Mouse (Mus musculus) bone marrow macrophage, adult 2 months (primary cell): ENCODE results near the gene Cacng2. TPM values are rescaled to one million over a fixed set of nuclear protein-coding genes. Genes with fewer than 3 reads are reported as not detected.
A peak's percentile ranks its signal among the peaks of the same experiment; 100 is the strongest.

Experiments
- H3K27ac ChIP-seq: 2 replicates; pipeline ENCODE4 v1.5.1; 2012; ENCODE audit warnings: low read depth, low read length; ENCODE audit not compliant: insufficient read depth
- H3K4me1 ChIP-seq: 2 replicates; pipeline ENCODE4 v1.6.1; 2012; ENCODE audit warnings: low read length; ENCODE audit not compliant: control insufficient read depth, insufficient read depth
- H3K4me3 ChIP-seq: 2 replicates; pipeline ENCODE4 v1.5.1; 2012; ENCODE audit warnings: mild to moderate bottlenecking, low read length, moderate library complexity; ENCODE audit not compliant: insufficient read depth
- CTCF ChIP-seq: IDR thresholded peaks from 2 replicates; pipeline ENCODE4 v1.5.1; 2012; ENCODE audit warnings: low read depth, mild to moderate bottlenecking, low read length, moderate library complexity
- POLR2A ChIP-seq: IDR thresholded peaks from 2 replicates; pipeline ENCODE4 v1.6.1; 2012; ENCODE audit warnings: mild to moderate bottlenecking, low read depth, low read length, borderline replicate concordance
- polyA plus RNA-seq: library from polyadenylated mRNA; stranded (reverse); fragments of >200 nt; gene quantifications from 2 replicates; pipeline ENCODE4 v1.2.4, GENCODE M21; 2012; ENCODE audit not compliant: missing spikeins, insufficient read depth, insufficient read length

Cacng2 gene
- polyA plus RNA-seq, 1 experiment, result not detected

GRCm38 (mm10) chr15:77960693-77961092, 159.1 kb downstream of the Cacng2 start:
- Histone ChIP-seq H3K4me1 (peaks cover 12% of the 10 kb centered on the region), H3K27ac (no peak overlapping the region), H3K4me3 (no peak overlapping the region)
- no peak for TF ChIP-seq CTCF
- TF ChIP-seq POLR2A, result no peak

DNA sequence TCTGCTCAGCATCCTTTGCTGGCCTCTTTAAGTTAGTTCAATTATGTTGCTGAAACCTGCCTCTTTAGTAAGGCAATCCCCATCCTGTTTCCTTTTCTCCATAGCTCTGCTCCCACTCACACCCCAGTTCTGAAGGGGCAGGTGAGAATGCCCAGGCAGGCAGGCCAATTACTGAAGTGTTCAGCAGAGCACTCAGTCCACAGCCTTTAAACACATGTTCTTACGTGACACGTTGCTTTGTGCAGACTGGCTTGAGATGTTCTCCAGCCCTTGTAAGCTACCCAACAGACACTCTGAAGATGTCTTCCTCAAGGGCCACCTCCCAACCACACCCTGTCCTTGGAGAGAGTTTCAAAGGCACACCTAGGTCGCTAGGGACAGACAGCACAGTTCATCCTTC, 161.8 kb downstream of the Cacng2 start:
- no peak for TF ChIP-seq CTCF
- no peak for TF ChIP-seq POLR2A
- H3K4me1 ChIP-seq, result peaks cover 14% of the 10 kb centered on the region

DNA sequence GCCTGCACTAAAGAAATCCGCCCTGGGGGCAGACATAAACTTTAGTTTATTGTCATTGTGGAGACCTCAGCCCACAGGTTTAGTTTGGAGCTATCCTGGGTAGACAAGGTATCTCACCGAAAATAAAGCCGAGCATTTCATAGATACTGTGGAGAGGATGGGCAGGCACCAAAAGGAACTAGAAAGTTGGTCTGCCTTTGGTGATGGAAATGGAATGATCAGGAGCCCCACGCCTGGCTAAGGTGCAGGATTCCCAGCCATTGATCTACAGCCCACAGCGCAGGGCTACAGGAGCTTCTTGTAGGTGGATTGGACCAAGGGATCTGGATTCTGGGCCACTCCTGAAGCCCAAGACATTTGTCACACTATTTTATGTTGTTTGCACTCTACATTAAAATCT, 162.2 kb downstream of the Cacng2 start:
- peaks cover 14% of the 10 kb centered on the region for H3K4me1 ChIP-seq
- TF ChIP-seq CTCF (no peak), POLR2A (no peak)
- H3K27ac ChIP-seq, result no peak overlapping the region
- H3K4me3 ChIP-seq, result no peak overlapping the region

More for the DNA sequence above, 161.8 kb downstream of the Cacng2 start:
- H3K27ac ChIP-seq, result no peak overlapping the region
- no peak overlapping the region for H3K4me3 ChIP-seq

GRCm38 (mm10) chr15:77956404-77956901, 163.4 kb downstream of the Cacng2 start, which contains the start of gene Foxred2:
Gene Foxred2, minus strand, starts transcription at chr15:77956722.
- Histone ChIP-seq H3K4me1 (peaks cover 14% of the 10 kb centered on the region), H3K4me3 (peak within 1 kb of the TSS; percentile 66), H3K27ac (no peak within 1 kb of the TSS)
- TF ChIP-seq POLR2A (no peak), CTCF (0 out of 2 replicates have a peak, but pooled peaks have one; percentile 4)

DNA sequence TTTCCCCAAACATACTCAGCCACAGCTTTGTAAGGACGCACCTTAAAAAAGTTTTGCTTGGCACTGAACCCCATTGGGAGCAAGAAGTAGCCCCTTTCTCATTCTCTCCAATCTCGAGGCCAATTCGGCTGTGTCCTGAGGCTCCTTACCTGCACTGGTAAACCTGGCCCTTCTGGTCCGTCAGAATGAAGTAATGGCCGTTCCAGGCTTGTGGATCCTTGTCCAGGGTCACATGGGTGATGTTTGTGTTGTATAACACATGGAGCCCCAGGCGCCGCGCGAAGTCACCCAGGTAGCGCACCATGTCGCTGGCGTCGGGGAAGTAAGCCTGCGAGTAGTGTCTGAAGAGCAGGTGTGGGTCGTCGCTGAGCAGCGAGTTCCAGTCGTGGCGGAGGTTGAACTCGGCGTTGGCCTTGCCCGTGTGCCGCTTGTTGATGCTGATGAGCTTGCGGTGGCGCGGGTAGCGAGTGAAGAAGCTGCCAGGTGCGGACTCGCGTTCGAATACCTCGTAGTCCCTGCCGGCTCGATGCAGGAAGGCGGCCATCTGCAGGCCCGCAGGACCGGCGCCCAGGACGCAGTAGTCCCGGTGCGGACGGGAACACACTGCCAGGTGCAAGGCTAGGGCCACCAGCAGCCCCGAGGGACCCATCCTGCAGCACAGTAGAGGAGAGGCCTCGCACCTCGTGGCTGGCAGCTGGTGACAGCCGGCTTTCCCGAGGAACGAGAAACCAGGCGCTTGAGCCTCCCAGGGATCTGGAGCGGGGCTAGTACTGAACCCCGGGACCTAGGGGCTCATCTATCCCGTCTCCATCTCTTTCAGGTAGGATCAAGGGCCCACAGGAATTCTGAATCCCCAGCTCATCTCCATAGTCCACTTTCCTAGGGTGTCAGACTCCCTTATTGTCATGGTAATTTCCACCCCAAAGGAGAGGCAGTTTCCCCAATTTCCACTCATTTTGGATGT, 164.1 kb downstream of the Cacng2 start:
- peak overlapping the region; percentile 66 for H3K4me3 ChIP-seq
- no peak overlapping the region for H3K27ac ChIP-seq
- TF ChIP-seq CTCF (0 out of 2 replicates have a peak, but pooled peaks have one; percentile 7), POLR2A (no peak)
- peaks cover 14% of the 10 kb centered on the region for H3K4me1 ChIP-seq

GRCm38 (mm10) chr15:77954362-77954761, 165.5 kb downstream of the Cacng2 start:
- no peak overlapping the region for H3K27ac ChIP-seq
- TF ChIP-seq CTCF (no peak), POLR2A (no peak)
- peaks cover 14% of the 10 kb centered on the region for H3K4me1 ChIP-seq
- H3K4me3 ChIP-seq, result no peak overlapping the region

DNA sequence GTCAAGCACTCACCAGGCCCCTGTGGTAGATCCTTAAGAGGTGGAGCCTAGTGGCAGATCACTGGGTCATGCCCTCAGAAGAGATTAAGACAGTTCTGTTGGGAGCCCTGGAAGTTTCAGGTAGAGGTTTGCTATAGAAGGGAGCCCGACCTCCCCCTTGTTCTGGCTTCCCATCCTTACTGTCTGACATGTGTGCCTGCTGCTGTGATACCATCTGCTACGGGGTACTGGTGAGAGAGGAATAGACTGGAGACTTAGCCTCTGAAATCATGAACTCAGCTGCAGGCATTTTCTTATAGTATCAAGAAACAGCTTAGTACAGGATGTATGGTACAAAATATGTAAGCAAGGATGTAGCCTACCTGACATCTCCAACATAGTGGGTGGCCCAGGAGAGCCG, 166.9 kb downstream of the Cacng2 start:
- no peak overlapping the region for H3K4me3 ChIP-seq
- H3K4me1 ChIP-seq, result peaks cover 14% of the 10 kb centered on the region
- TF ChIP-seq CTCF (no peak), POLR2A (no peak)
- H3K27ac ChIP-seq, result no peak overlapping the region

DNA sequence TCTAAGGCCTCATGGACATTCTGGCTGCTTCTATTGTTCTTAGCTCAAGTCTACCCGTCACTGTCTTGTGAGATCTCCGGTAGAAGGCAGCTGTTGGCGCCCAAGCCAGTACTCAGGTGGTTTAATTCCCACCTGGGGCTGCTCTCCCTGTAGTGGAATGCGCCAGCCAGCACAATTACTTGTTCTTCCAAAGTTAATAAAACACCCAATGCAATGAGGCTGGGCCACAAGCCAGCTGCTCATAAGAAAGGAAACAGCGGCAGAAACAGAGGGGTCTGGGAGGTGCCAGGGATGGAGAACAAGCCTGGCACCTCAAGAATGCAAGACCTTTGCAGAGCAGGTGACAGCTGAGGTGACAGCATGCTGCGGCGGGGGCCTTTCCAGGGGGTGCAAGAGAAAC, 170.8 kb downstream of the Cacng2 start:
- no peak overlapping the region for H3K4me3 ChIP-seq
- TF ChIP-seq POLR2A, result no peak
- TF ChIP-seq CTCF, result no peak
- no peak overlapping the region for H3K27ac ChIP-seq
- H3K4me1 ChIP-seq, result peaks cover 21% of the 10 kb centered on the region

GRCm38 (mm10) chr15:77945711-77946110, 174.1 kb downstream of the Cacng2 start:
- TF ChIP-seq POLR2A, result no peak
- TF ChIP-seq CTCF, result no peak
- Histone ChIP-seq H3K4me1 (peaks cover 21% of the 10 kb centered on the region), H3K27ac (peak overlapping the region; percentile 70), H3K4me3 (no peak overlapping the region)

Other genes with a start within 250 kb of the Cacng2 start
- 141 and 148 TPM in 2 replicates for gene Txn2, start 191.0 kb downstream of the Cacng2 start, polyA plus RNA-seq
- gene Foxred2, start 163.3 kb downstream of the Cacng2 start, polyA plus RNA-seq, result 12.3 and 13.3 TPM in 2 replicates
- gene Eif3d, start 149.2 kb downstream of the Cacng2 start, polyA plus RNA-seq, result 82.5 and 87.7 TPM in 2 replicates
- gene Ift27, start 54.1 kb upstream of the Cacng2 start, polyA plus RNA-seq, result 19.2 and 19.8 TPM in 2 replicates
- 0.83 TPM in 1 of 2 replicates, not detected in the other for gene Pvalb, start 86.4 kb upstream of the Cacng2 start, polyA plus RNA-seq
- gene Ncf4, start 124.8 kb upstream of the Cacng2 start, polyA plus RNA-seq, result 350 and 424 TPM in 2 replicates
- 66.8 and 71.4 TPM in 2 replicates for gene Csf2rb2, start 185.7 kb upstream of the Cacng2 start, polyA plus RNA-seq
- gene Csf2rb, start 205.7 kb upstream of the Cacng2 start, polyA plus RNA-seq, result 161 and 193 TPM in 2 replicates